Mouse (Mus musculus) liver, adult 2 months (tissue): Measurements from ENCODE around the gene Plce1.
A peak's percentile ranks its signal among the peaks of the same experiment; 100 is the strongest.

Experiments used
- CTCF ChIP-seq: fragments of 200-500 bp; IDR thresholded peaks from 2 replicates; pipeline ENCODE4 v1.5.1; 2011; ENCODE audit warnings: low read depth, low read length, control low read depth
- POLR2A ChIP-seq: fragments of 200-500 bp; IDR thresholded peaks from 2 replicates; pipeline ENCODE4 v1.6.1; 2011; ENCODE audit warnings: low read length, control low read depth; ENCODE audit not compliant: insufficient read depth; ENCODE audit errors: extremely low read depth

GRCm38 (mm10) chr19:38775548-38775947, 294.6 kb downstream of the Plce1 start:
- TF ChIP-seq CTCF (peak; percentile 14; the same call in 1 of the 2 replicates), POLR2A (no peak)
